Mouse (Mus musculus) layer of hippocampus, adult 2 months (tissue): Measurements from ENCODE around the gene Mical3. TPM values are rescaled to one million over a fixed set of nuclear protein-coding genes. Genes with fewer than 3 reads are reported as not detected.
"Not testable (repeated sequence)": the region's sequence is repeated elsewhere in the genome, so short reads cannot be mapped to it uniquely, and the experiment has no call there.

Source experiments
- DNase-seq, 2 experiments: peaks; one replicate each; pipeline ENCODE4 v3.0.0; 2022; ENCODE audit warnings: low spot score in 2 of 2
- H3K27ac ChIP-seq: fragments of 200-600 bp; 2 replicates; pipeline ENCODE4 v1.8.1; 2022
- H3K4me3 ChIP-seq: fragments of 200-600 bp; 2 replicates; pipeline ENCODE4 v1.8.1; 2022; ENCODE audit warnings: mild to moderate bottlenecking
- CTCF ChIP-seq: fragments of 200-600 bp; conservative IDR thresholded peaks from 2 replicates; pipeline ENCODE4 v1.8.1; 2022; ENCODE audit warnings: antibody characterized with exemption, mild to moderate bottlenecking, moderate library complexity
- total RNA-seq, 2 experiments: library from RNA; stranded (reverse); gene quantifications; 2 replicates each; pipeline ENCODE4 v1.2.3; 2021

Mical3 gene
- total RNA-seq, 2 experiments from 2014 or later = 89.5 to 94.6 TPM

DNA sequence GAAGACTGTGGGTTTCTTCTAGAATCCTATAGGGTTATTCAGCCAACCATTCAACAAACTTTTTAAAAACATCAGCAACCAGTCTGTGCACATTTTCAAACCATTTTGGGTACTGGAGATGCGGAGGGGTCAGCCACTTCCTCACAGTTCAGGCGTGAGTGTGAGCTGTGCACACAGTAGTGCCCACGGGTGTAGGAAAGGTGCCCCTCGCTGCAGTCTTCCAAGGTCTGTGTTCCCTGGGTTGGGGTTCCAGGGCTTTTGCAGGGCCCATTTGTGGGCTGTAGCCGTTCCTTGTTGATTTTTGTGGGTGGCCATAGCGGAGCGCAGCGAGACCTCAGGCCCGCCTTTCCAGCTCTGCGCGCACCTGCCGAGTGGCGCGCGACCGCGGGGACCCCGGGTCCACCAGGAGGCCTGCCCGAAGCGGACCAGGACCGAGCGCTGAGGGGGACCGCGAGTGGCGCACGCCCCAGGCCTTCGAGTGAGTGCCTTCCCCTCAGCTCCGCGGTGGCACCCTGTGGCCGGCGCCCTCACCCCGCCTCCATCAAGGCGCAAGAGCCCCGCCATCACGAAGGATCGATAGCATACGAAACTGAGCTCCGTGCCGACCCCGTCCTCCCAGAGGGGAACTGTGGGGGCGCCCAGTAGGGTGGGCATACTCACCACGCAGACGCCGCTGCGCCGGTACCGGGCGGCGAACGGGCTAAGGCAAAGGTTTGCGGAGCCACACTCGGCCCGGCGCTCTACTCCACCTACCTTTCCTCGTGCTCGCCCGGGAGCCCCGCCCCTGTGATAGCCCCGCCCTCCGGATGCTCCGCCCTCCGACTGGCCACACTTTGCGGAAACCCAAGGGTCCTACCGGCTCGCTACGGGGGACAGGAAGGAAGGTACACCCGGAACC lies 214.5 kb downstream of the Mical3 start, which contains the start of gene Bid:
Bid (minus strand) TSS at position 780 of the 898 bp plus-strand sequence.
- TF ChIP-seq CTCF = no peak
- peak; percentile 74 to 75 for DNase-seq
- Histone ChIP-seq H3K27ac (peak within 1 kb of the TSS; percentile 75), H3K4me3 (peak within 1 kb of the TSS; percentile 82)

DNA sequence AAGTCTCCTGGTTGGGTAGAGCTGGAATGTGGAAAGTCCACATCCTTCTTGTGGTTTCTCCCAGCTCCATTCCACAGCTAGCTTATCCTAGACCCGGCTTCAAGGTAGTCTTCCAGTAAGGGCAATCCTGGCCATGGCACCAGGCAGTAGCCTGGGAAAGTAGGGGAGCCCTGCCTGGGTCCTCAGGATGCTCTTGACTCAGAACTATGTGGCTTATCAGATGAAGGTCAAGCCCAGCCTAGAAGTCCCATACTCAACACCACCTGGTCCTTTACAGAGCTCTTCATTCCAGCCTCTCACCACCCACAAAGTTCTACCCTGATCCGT lies 215.2 kb downstream of the Mical3 start:
- DNase-seq = no peak
- no peak overlapping the region; the same call in 1 of the 2 replicates for H3K4me3 ChIP-seq
- no peak for TF ChIP-seq CTCF

DNA sequence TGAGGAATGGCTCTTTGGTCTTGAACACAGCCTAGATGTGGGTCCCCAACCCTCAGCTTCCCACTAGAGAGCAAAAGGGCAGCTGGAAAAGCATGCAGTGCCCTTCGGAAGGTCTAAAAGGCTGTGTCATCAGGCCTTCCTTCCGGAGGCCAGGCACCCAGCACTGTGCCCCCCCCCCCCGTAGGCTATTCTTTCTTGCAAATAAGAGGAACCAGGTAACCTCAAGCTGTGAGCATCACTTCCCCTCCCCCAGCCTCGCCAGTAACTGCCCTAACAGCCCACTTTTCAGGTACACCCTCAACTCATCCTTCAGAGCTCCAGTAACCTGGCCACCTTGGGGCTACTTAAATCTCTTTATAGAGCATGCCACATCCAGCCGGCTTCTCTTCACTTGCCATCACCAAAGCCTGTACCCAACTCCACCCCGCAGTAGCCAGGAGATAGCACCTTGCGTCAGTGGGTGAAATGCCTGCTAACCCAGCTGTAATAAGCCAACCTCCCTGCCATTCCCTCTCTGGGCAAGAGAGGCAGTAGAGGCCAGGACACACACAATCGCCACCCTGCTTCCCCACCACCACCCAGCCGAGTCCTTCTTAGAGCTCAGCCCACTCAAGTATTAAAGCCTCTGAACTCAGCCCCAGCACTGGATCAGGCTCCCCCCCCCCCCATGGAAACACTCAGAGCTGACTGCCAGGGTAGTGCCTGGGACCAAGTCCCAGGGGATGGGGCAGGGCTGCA lies 215.7 kb downstream of the Mical3 start:
- peak; percentile 64 for TF ChIP-seq CTCF
- Histone ChIP-seq H3K4me3 (no peak overlapping the region; the same call in 1 of the 2 replicates), H3K27ac (no peak overlapping the region)
- no peak for DNase-seq

More for the DNA sequence above, 215.2 kb downstream of the Mical3 start:
- H3K27ac ChIP-seq = no peak overlapping the region

DNA sequence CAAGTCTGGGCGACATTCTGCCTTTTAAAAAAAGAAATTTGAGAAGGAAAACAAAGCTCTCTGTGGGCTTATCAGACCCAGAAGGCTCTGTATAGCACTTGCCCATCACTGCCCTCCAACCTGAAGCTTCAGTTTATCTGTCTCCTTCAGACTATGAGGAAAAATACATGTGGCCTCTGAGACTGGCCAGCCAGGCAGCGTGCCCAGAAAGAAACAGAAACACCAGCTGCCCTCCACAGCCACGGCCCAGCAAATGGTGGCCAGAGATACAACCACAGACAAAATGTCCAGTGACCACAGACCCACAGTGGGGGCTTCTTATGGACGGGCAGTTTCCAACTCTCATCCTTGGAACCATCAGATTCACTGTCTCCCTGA lies 216.3 kb downstream of the Mical3 start:
- Histone ChIP-seq H3K4me3 (no peak overlapping the region), H3K27ac (no peak overlapping the region)
- no peak for TF ChIP-seq CTCF
- no peak for DNase-seq

DNA sequence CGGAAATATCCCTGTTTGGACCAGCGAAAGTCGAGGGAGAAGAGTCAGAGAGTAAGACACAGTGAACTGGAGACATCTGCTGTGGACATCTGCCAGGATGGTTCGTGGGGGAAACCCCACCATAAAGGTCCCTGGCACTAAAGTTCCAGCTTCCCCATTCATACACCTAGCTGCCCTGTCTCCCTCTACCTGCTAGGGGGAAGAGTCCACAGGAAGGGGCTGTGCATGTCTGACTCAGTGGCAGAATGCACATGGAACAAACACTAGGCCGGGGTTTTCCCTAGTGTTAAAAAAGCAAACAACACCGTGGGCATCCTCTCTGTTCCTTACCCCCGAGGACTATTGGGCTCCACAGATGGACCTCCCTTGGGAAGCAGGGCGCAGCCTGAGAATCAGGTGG lies 217.0 kb downstream of the Mical3 start:
- no peak for DNase-seq
- Histone ChIP-seq H3K4me3 (no peak overlapping the region), H3K27ac (no peak overlapping the region)
- TF ChIP-seq CTCF = no peak

DNA sequence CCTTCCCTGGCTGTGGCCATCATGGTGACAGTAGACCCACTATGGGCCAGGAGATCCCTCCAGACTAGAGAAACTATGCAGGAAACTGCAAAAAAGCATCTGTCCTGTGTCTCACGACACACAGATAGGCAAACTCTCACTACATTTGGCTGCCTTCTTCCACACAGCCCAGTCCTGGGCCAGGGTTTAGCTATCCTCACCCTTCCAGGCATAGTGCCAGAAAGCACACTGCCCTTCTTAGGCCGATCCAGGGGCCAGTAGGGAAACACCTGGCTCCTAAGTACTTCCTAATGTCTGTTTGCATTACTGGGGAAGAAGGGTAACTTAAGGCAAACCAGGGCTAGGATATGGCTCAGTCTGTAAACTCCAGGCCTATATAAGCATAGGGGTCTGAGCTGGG lies 217.9 kb downstream of the Mical3 start:
- DNase-seq = no peak
- H3K27ac ChIP-seq = no peak overlapping the region
- no peak overlapping the region for H3K4me3 ChIP-seq
- no peak for TF ChIP-seq CTCF

DNA sequence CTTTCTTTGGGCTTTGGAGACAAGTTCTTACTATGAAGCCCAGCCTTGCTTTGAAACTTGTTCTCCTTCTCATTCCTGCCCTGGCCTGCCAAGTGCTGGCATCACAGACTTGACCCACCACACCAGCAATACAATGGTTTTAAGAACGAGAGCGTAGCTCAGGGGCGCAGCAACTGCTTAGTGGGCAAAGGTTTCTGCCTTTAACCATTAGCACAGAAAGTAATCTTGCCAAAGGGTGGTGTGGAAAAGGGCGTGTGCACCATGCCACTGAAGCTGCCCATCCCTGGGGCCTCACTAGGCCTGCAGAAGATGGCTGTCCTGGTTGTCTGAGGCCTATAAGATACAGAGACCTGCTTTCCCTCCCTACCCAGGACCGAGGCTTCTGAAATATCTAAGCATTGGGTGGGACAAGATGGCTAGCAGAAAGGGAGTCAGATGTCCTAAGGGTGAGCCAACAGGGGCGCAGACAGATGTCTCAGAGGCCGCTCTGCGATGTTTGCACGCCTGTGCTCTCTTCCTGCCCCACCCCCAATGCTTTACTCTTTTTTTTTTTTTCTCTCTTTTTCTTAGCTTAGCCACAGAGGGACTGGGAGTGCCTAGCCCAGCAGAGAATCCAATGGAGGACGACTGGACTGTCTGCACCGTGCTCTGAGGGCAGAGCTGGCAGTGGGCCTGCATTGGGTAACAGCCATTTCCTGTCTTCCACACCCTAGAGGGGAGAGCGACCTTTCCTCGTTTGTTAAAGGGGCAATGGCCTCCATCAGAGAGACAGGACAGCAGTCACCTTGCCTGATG lies 219.4 kb downstream of the Mical3 start:
- no peak for DNase-seq
- no peak for TF ChIP-seq CTCF
- Histone ChIP-seq H3K4me3 (no peak overlapping the region), H3K27ac (no peak overlapping the region)

DNA sequence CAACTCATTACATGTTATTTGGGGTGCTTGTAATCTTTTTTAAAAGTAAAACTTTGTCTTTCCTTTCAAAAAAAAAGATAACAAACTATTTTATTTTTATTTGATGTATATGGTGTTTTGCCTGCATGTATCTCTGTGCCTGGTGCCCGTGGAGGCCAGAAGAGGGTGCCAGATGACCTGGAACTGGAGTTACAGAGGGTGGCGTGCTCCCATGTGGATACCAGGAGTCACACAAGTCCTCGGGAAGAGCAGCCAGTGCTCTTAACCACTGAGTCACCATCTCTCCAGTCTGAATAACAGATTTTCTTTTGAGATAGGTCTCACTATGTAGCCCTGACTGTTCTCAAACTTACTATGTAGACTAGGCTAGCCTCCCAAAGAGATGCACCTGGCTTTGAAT lies 221.3 kb downstream of the Mical3 start:
- DNase-seq = no peak

DNA sequence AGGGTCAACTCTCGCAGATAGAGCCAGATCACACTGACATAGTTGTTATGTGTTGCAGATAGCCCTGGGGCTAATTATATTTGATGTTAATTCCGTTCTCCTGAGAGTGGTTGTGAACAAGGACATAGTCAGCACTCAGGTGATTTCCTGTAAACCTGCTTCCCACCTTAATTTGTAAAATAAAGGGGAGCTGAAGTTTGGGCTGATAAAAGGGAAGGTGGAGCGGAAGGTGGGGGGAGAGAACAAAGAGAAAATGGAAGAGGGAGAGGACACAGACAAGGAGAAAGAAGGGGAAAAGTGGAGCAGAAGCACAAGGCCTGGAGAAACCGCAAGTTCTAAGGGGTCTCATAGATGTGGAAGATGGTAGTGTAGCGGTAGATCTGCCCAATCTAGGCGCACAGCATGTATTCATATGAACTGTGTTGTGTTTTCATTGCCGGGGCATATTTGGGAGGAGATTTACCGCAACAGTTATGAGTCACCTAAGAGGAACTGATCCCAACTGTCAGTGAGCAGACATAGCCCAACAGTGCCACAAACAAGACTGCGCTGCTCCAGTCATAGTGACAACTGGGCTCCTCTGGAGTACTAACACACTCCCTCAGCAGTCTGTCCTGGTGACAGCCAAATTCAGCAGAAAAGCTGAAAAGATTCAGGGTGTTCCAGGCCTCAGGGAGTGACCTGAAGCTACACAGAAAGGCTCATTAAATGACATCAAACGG lies 222.8 kb downstream of the Mical3 start:
- not testable (repeated sequence) for DNase-seq, H3K27ac ChIP-seq, H3K4me3 ChIP-seq

More for the DNA sequence above, 221.3 kb downstream of the Mical3 start:
- no peak for TF ChIP-seq CTCF
- H3K27ac ChIP-seq = no peak overlapping the region
- H3K4me3 ChIP-seq = no peak overlapping the region

DNA sequence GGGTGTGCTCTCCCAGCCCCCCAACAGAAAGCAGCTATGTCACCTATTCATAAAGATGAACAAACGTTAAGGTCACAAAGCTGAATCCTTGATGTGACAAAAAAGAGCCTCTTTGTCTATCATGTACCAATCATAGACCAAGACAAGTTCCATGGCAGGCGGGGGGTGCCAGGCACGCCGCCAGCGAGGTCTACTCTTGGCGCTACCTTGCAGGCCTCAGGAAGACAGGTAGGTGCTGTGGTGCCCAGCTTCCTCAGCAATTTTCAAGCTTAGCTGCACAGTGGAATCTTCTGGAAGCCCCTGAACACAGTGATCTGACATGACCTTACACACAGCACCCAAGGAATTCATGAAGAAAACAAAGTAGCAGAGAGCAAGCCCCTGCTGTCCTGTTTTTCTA lies 224.3 kb downstream of the Mical3 start:
- TF ChIP-seq CTCF = no peak
- DNase-seq = no peak
- no peak overlapping the region for H3K27ac ChIP-seq
- no peak overlapping the region for H3K4me3 ChIP-seq

DNA sequence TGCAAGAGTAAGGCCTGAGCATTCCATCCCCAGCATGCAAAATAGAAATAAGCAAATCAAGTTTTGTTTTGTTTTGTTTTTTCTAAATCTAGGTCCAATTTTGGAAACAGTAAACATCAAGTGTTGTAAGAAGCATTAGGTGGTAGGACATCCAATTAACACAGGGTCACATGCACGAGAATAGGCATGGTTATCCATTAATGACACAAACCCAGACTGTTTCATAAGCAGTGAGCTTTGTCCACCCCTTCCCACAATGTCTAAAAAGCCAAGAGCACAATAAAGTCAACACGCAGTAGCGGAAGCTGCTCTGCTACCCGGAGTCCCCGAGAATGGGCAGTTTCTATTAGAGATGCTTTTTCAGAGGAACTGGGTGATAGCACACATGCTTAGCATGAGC lies 225.7 kb downstream of the Mical3 start:
- TF ChIP-seq CTCF = no peak
- DNase-seq = no peak
- H3K27ac ChIP-seq = no peak overlapping the region

DNA sequence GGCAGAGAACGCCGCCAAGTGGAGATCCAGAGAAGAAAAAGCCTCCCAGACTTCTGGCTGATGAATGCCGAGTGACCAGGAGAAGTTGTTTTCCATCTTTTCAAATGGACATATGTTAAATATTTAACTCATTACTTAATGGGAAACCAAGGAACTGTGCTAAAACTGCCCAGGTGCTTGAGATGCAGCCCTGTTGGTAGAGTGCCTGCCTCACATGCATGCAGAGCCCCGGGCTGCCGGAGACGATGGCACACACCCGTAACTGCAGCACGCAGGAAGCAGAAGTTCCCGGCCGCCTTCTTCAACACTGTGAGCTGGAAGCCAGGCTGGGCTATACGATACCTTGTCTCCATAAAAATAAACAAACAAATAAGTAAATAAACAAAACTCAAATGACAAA lies 226.8 kb downstream of the Mical3 start:
- H3K4me3 ChIP-seq = no peak overlapping the region
- no peak for DNase-seq
- no peak overlapping the region for H3K27ac ChIP-seq

More for the DNA sequence above, 225.7 kb downstream of the Mical3 start:
- H3K4me3 ChIP-seq = no peak overlapping the region

More for the DNA sequence above, 226.8 kb downstream of the Mical3 start:
- no peak for TF ChIP-seq CTCF
